ENCODE assay signal across 8 mouse cellular contexts in genomic region chr5:106573742-106574559, GRCm38 (mm10). TPM values are rescaled to one million over a fixed set of nuclear protein-coding genes. Genes with fewer than 3 reads are reported as not detected.
A peak's percentile ranks its signal among the peaks of the same experiment; 100 is the strongest.
DNase-seq lines count a peak whose midpoint lies in the region; ATAC-seq lines count a peak whose summit lies in the region.

No protein-coding gene starts in this region.

- no peak overlapping the region for H3K27ac ChIP-seq in neural tube, embryonic 11.5 days (ENCODE audit: low read depth, low read length)
- H3K27ac ChIP-seq in forebrain, embryonic 13.5 days: peak overlapping the region; percentile 48; the same call in 1 of the 2 replicates
- H3K27ac ChIP-seq in intestine, embryonic 15.5 days: no peak overlapping the region
- H3K27ac ChIP-seq in midbrain, embryonic 10.5 days (replicated peaks): peak overlapping the region; percentile 88

- H3K4me3 ChIP-seq in neural tube, embryonic 11.5 days (ENCODE audit: low read depth, low read length): peak overlapping the region; percentile 57
- H3K4me3 ChIP-seq in forebrain, embryonic 13.5 days: peak overlapping the region; percentile 55
- H3K4me3 ChIP-seq in intestine, embryonic 15.5 days (replicated peaks): peak overlapping the region; percentile 67
- peak overlapping the region; percentile 70 for H3K4me3 ChIP-seq in midbrain, embryonic 10.5 days

- 6% methylated on average over 55 of the region's 55 CpGs for WGBS in neural tube, embryonic 11.5 days
- WGBS in forebrain, embryonic 13.5 days: 6% methylated on average over 50 of the region's 55 CpGs
- WGBS in intestine, embryonic 15.5 days: 5% methylated on average over 52 of the region's 55 CpGs
- 6% methylated on average over 55 of the region's 55 CpGs for WGBS in midbrain, embryonic 10.5 days

- no peak for ATAC-seq in CD4-positive, CD25-positive, alpha-beta regulatory T cell, adult 4 months
- peak; percentile 76 for ATAC-seq in neural tube, embryonic 11.5 days (ENCODE audit: insufficient read depth, low FRiP score, low TSS enrichment)
- peak; percentile 60; the same call in 1 of the 2 replicates for ATAC-seq in forebrain, embryonic 13.5 days
- peak; percentile 87 for ATAC-seq in intestine, embryonic 15.5 days

- peak overlapping the region; percentile 72 for H3K9ac ChIP-seq in neural tube, embryonic 11.5 days (ENCODE audit: low read length)
- peak overlapping the region; percentile 70 for H3K9ac ChIP-seq in forebrain, embryonic 13.5 days
- H3K9ac ChIP-seq in intestine, embryonic 15.5 days: peak overlapping the region; percentile 56

- peak overlapping the region; percentile 99 for H3K4me2 ChIP-seq in neural tube, embryonic 11.5 days (ENCODE audit: low read depth)
- peak overlapping the region; percentile 93 for H3K4me2 ChIP-seq in forebrain, embryonic 13.5 days
- peak overlapping the region; percentile 100 for H3K4me2 ChIP-seq in intestine, embryonic 15.5 days (replicated peaks)

- peaks cover 14% of the 10 kb centered on the region for H3K27me3 ChIP-seq in neural tube, embryonic 11.5 days (ENCODE audit: control insufficient read depth, insufficient read depth, low read length)
- H3K27me3 ChIP-seq in forebrain, embryonic 13.5 days: peaks cover 81% of the 10 kb centered on the region
- H3K27me3 ChIP-seq in intestine, embryonic 15.5 days (replicated peaks): 0 out of 2 replicates have a peak, but pooled peaks cover 3% of the 10 kb centered on the region
- H3K27me3 ChIP-seq in midbrain, embryonic 10.5 days (ENCODE audit: low read depth, poor library complexity, severe bottlenecking): peaks cover 75% of the 10 kb centered on the region

- no peaks in the 10 kb centered on the region for H3K9me3 ChIP-seq in neural tube, embryonic 11.5 days (ENCODE audit: control insufficient read depth, low read length)
- H3K9me3 ChIP-seq in forebrain, embryonic 13.5 days (replicated peaks): no peaks in the 10 kb centered on the region
- no peaks in the 10 kb centered on the region for H3K9me3 ChIP-seq in intestine, embryonic 15.5 days
- no peaks in the 10 kb centered on the region for H3K9me3 ChIP-seq in midbrain, embryonic 10.5 days (replicated peaks)

- DNase-seq in CD4-positive, CD25-positive, alpha-beta regulatory T cell, adult 2 months (ENCODE audit: low read depth, low spot score): peak; percentile 14
- DNase-seq in neural tube, embryonic 11.5 days (ENCODE audit: low spot score): no peak
- DNase-seq in neural tube, embryonic 10.5 days (ENCODE audit: extremely low spot score, low spot score): no peak
- DNase-seq in midbrain, embryonic 10.5 days (ENCODE audit: low spot score): no peak
- peak; percentile 33 for DNase-seq in thymus, postnatal 4 days

- peaks cover 4% of the 10 kb centered on the region; the same call in 1 of the 2 replicates for H3K4me1 ChIP-seq in neural tube, embryonic 11.5 days (ENCODE audit: control insufficient read depth, insufficient read depth, low read length)
- peaks cover 32% of the 10 kb centered on the region for H3K4me1 ChIP-seq in forebrain, embryonic 13.5 days
- H3K4me1 ChIP-seq in intestine, embryonic 15.5 days (replicated peaks): peaks cover 7% of the 10 kb centered on the region; the same call in 1 of the 2 replicates
- peaks cover 21% of the 10 kb centered on the region for H3K4me1 ChIP-seq in midbrain, embryonic 10.5 days

- no peaks in the 10 kb centered on the region for H3K36me3 ChIP-seq in neural tube, embryonic 11.5 days (ENCODE audit: control insufficient read depth, insufficient read depth, low read length)
- H3K36me3 ChIP-seq in forebrain, embryonic 13.5 days (ENCODE audit: poor library complexity, severe bottlenecking): no peaks in the 10 kb centered on the region
- no peaks in the 10 kb centered on the region for H3K36me3 ChIP-seq in intestine, embryonic 15.5 days
- H3K36me3 ChIP-seq in midbrain, embryonic 10.5 days: no peaks in the 10 kb centered on the region

RNA-seq across cellular contexts. Expression of gene Gm17304, which starts 34.9 kb away (rescaled TPM):
- polyA plus RNA-seq in CD4-positive, CD25-positive, alpha-beta regulatory T cell, adult 4 months (2017; shearing (Covaris generic)): not detected
- polyA plus RNA-seq in neural tube, embryonic 11.5 days (2014; fragmentation: Nextera tagmentation; extraction: Ambion mirVana): not detected in 2 replicates
- not detected in 2 replicates for polyA plus RNA-seq in forebrain, embryonic 13.5 days (2015; fragmentation: Nextera tagmentation; extraction: Ambion mirVana)
- polyA plus RNA-seq in intestine, embryonic 15.5 days (2015; fragmentation: Nextera tagmentation; extraction: Ambion mirVana): not detected in 2 replicates
- not detected in 2 replicates for polyA plus RNA-seq in midbrain, embryonic 10.5 days (2016; fragmentation: Nextera tagmentation; extraction: Ambion mirVana)

Comparison
In these comparisons a context has a peak if more than half of its experiments do, and no peak if none do; other contexts are left out.
1. DNase-seq: peak in CD4-positive, CD25-positive, alpha-beta regulatory T cell, adult 2 months (single experiment) and thymus, postnatal 4 days (single experiment); none in neural tube, embryonic 11.5 days (single experiment), neural tube, embryonic 10.5 days (single experiment) and midbrain, embryonic 10.5 days (single experiment).
2. H3K27ac ChIP-seq: peak in forebrain, embryonic 13.5 days (single experiment) and midbrain, embryonic 10.5 days (single experiment); none in neural tube, embryonic 11.5 days (single experiment) and intestine, embryonic 15.5 days (single experiment).
3. Peak in every context shown above with its lines, with median percentiles within 50 percentile points of each other: H3K4me2 ChIP-seq, H3K4me3 ChIP-seq and H3K9ac ChIP-seq.